Mouse (Mus musculus) skeletal muscle tissue, postnatal 0 days (tissue): ENCODE results near the gene Otx2. TPM values are rescaled to one million over a fixed set of nuclear protein-coding genes. Genes with fewer than 3 reads are reported as not detected.

Experiments used
- polyA plus RNA-seq: library from polyadenylated mRNA; unstranded; fragments of >200 nt; fragmentation: Nextera tagmentation; extraction: Ambion mirVana; gene quantifications from 2 replicates; pipeline ENCODE4 v1.2.1, GENCODE M21; 2015

Otx2 gene
- not detected in 2 replicates for polyA plus RNA-seq

DNA sequence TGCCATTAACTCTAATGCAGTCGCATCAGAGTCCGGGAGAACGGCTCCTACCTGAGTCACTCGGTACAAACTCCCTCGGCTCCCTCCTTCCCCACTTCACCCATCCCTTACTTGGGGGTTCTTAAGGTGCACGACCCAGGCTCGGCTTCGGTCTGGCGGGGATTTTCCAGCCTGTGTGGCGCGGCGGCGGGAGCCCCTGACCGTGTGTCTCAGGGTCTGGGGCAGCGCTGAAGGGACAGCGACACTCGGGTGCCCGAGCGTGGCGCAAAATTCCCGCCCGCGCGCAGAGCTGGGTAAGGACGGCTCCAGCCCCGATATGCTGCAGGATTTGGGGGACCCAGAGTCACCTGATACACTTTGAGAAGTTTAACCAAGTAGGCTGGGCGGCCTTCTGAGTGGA is at the start of gene Otx2:
Otx2 (minus strand) TSS at position 279 of the 400 bp plus-strand sequence.

Other genes with a start within 250 kb of the Otx2 start
- gene Tmem260, start 227.7 kb downstream of the Otx2 start, polyA plus RNA-seq = 6.2 TPM in 2 replicates